Mouse (Mus musculus) bone marrow, adult 2 months (tissue): Measurements from ENCODE around the gene Rab5if. TPM values are rescaled to one million over a fixed set of nuclear protein-coding genes. Genes with fewer than 3 reads are reported as not detected.
A peak's percentile ranks its signal among the peaks of the same experiment; 100 is the strongest.

Experiments
- H3K27ac ChIP-seq: fragments of 200-500 bp; 2 replicates; pipeline ENCODE4 v1.5.1; 2012; ENCODE audit warnings: low read depth, mild to moderate bottlenecking, control low read depth, inconsistent platforms, low read length; ENCODE audit not compliant: control insufficient read depth, poor library complexity, insufficient read depth
- H3K4me1 ChIP-seq: fragments of 200-500 bp; 2 replicates; pipeline ENCODE4 v1.6.1; 2011; ENCODE audit warnings: low read length; ENCODE audit not compliant: control insufficient read depth, insufficient read depth
- H3K4me3 ChIP-seq: fragments of 200-500 bp; replicated peaks from 2 replicates; pipeline ENCODE3; 2011; ENCODE audit warnings: mild to moderate bottlenecking, low read depth, low read length, control low read depth; ENCODE audit not compliant: control insufficient read depth
- CTCF ChIP-seq: fragments of 200-500 bp; IDR thresholded peaks from 2 replicates; pipeline ENCODE4 v1.5.1; 2011; ENCODE audit warnings: low read length, control low read depth; ENCODE audit not compliant: control insufficient read depth, insufficient read depth
- POLR2A ChIP-seq: fragments of 200-500 bp; IDR thresholded peaks from 2 replicates; pipeline ENCODE4 v1.6.1; 2011; ENCODE audit warnings: low read depth, mild to moderate bottlenecking, control low read depth, low read length, borderline replicate concordance; ENCODE audit not compliant: control insufficient read depth
- WGBS: fragments of 180-500 bp; shearing (Covaris S2); methylation state at CpG from one replicate; pipeline ENCODE4 v1.1.7; 2018; 5-methylcytosine and 5-hydroxymethylcytosine counted together
- polyA plus RNA-seq: library from polyadenylated mRNA; stranded (reverse); fragments of >200 nt; gene quantifications from 2 replicates; pipeline ENCODE4 v1.2.4, GENCODE M21; 2011; ENCODE audit warnings: low replicate concordance; ENCODE audit not compliant: missing spikeins, insufficient read depth, insufficient read length

Rab5if gene
- polyA plus RNA-seq, 1 experiment = 82.3 TPM

DNA sequence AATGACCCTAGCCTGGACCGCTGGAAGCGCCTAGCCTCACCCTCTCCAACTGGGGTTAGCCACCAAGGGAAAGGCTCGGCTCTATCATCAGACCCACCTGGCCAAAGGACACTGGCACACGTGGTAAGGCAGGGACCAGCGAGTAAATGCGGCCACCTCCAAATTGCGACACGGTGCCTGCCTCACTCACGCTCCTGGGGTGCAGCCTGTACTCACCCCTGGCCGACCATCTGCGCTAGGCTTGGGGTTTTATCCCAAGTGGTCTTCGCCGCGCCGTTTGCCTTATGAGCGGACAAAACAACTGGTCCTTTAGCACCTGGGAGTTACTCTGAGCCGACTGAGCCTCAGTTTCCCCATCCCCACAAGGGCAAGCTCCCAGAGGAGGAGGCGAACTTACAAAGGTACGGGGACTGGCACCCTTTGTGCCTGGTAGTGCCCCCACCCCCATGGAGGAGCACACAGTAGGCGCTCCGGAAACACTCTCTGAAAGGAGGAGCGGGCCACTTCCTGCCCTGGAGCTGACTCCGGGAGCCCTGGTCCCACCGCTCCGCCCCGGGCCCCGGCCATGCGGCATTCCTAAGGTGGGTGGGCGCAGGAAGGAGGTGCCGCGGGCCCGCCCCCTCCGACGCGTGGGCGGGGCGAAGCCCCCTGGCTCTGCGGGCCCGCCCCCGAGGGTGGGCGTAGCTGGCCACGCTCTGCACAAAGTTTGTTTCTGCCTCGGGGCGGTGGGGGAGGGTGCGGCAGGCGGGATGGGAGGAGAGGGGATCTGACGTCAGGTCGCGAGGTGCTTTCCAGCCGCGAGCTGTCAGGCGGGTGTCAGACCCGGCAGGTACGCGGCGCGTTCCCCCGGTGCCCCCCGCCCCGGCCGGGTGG lies 23.4 kb upstream of the Rab5if start, which contains the start of gene Tgif2:
Gene Tgif2, plus strand, starts transcription at position 689 of the 873 bp plus-strand sequence.
- Histone ChIP-seq H3K27ac (peak within 1 kb of the TSS; percentile 6), H3K4me3 (peak within 1 kb of the TSS; percentile 51), H3K4me1 (no peaks in the 10 kb centered on the region; the same call in 1 of the 2 replicates)
- TF ChIP-seq CTCF (no peak), POLR2A (no peak)
- WGBS = 12% methylated on average over 61 of the region's 61 CpGs

DNA sequence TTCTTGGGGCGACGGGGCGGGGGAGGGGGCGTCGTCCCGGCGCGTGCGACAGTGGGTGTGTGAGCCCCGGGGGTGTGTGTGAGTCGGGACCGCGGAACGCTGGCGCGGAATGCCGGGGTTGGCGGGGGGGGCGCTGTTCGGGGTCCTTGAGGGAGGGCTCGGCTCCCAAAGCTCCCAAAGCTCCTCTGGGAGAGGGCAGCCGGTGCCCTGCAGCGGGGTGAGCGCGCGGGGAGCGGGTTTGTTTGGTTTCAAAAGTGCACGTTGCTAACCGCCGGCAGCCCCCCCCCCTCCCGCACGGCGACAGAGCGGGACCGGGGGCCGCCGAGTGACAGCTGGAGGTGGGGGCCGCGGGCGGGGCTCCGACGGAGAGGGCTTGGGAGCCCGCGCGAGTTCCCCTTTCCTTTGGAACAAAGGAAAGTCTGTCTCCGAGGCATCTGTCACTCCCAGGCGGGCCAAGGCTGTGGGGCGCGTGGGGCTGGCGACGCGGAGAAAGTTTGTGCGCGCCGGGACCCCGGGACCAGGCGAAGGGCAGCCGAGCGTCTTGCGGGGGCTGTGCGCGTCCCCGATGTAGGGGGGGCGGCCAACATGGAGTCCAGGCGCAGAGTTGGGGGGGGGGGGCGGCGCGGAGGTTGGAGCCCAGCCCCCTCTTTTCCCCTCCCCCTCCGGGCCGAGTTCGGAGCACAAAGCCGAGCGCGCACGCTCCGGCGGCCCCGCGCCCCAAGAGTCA lies 22.5 kb upstream of the Rab5if start:
- TF ChIP-seq POLR2A = no peak
- no peak for TF ChIP-seq CTCF
- Histone ChIP-seq H3K4me1 (no peaks in the 10 kb centered on the region; the same call in 1 of the 2 replicates), H3K4me3 (peak overlapping the region; percentile 51), H3K27ac (no peak overlapping the region; the same call in 1 of the 2 replicates)
- under 1% methylated on average over 72 of the region's 79 CpGs for WGBS

DNA sequence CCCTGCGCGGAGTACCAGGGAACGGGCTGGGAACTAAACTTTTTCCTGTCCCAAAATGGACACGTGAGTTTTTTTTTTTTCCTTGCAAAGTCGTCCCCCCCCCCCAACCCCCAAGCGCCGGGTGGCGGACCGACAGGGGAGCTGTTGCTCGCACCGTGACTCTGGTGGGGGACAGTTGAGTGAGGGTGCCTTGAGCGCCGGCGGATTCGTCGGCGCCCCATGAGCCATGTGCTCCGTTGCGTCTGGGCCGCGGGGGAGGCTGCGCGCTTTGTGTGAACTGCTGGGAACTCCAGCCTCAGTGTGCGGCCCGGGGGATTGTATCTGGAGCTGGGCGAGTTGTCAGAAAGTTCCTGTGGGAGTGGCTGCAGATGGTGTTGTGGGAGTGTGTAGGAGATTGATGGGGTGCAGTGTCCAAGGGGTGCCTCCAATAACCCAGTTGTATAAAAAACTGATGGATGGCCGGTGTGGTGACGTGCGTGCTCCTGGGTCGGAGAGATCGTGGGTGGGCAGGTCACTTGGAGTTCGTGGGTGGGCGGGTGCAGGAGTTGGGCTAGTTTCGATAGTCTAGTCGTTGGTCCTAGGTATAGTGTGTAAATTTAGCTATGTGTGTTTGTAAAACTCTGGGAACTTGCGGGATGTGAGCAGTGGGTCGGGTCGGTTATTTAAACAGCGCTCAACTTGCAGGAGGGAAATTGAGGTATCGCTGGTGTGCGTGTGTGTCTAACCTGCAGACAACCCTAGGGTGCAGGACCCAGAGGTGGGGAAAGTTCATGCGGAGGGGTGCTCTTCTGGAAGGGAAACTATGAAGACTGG lies 21.7 kb upstream of the Rab5if start:
- 2% methylated on average over 42 of the region's 42 CpGs for WGBS
- Histone ChIP-seq H3K4me1 (no peaks in the 10 kb centered on the region; the same call in 1 of the 2 replicates), H3K27ac (no peak overlapping the region), H3K4me3 (peak overlapping the region; percentile 46)
- TF ChIP-seq CTCF (no peak), POLR2A (no peak)

DNA sequence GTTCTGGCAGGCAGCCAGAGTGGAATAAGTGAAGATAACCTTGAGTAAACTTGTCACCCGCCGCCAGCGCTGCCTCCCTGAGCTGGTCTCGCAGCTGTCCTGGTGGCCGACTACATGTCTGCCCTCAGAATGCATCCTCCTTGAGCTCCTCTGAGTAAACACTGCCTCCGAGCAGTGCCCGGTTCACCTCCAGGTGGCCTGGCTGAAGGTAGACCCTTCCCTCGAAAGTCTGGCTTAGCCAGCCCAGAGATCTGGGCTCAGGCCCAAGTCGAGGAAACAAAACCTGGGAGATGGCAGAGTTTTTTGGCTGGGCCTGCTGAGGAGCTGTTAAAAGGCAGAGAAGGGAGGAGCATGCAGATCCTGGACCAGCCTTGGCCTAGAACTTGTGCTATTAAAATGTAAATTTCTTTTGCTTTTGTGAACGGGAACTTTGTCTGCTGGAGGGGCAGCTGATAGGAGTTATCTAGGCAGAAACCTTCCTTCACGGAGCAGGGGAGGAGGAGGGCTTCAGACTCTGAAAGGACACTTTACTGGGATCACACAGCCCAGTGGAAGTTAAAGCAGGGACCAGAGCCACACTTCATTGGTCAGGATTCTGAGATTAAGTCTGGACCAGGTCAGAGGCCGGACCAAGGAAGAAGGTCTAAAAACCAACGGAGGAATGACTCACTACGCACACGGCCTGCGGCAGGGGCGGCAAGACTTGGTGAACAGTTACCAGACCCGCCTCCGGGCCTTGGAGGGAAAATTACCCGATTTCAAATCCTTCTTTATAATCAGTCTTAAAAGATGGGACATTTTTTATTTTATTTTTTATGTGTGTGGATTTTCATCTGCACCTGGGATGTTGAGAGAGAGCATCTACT lies 20.9 kb upstream of the Rab5if start:
- Histone ChIP-seq H3K4me1 (no peaks in the 10 kb centered on the region; the same call in 1 of the 2 replicates), H3K27ac (no peak overlapping the region), H3K4me3 (peak overlapping the region; percentile 46)
- WGBS = 34% methylated on average over 20 of the region's 20 CpGs
- no peak for TF ChIP-seq POLR2A
- TF ChIP-seq CTCF = no peak

DNA sequence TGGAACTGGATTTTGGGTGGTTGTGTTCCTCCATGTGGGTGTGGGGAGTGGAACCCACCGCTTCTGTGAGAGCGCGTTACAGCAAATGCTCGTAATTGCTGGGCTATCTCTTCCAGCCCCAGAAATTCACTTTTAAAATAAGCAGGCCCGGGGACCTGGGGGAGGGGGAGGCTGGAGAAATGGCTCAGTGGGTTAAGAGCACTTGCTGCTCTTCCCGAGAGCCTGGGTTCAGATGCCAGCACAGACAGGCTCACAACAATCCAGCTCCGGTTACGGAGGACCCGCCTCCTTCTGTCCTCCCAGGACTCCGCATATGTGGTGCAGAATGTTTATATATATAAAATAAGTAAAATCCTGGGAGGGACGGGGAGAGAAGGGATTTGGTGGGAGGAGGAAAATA lies 20.2 kb upstream of the Rab5if start:
- H3K27ac ChIP-seq = no peak overlapping the region
- TF ChIP-seq POLR2A (no peak), CTCF (no peak)
- H3K4me1 ChIP-seq = no peaks in the 10 kb centered on the region; the same call in 1 of the 2 replicates
- 85% methylated on average over 11 of the region's 11 CpGs for WGBS
- no peak overlapping the region for H3K4me3 ChIP-seq

DNA sequence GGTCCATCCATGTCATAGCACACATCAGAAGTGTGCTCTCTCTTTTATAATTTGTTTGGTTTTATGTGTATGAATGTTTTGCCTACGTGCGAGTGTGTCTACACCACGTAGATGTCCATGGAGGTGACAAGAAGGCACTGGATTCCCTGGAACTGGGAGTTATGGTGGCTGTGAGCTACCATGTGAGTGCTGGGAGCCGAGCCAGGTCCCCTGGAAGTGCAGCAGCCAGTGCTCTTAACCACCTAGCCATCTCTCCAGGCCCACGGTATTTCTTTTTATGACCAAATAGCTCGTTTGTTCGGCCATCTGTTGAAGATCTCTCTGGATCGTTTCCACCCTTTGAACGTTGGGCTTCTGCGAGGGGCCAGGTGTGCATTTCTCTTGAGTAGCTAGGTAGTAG lies 19.6 kb upstream of the Rab5if start:
- no peak overlapping the region for H3K27ac ChIP-seq
- no peaks in the 10 kb centered on the region; the same call in 1 of the 2 replicates for H3K4me1 ChIP-seq
- TF ChIP-seq CTCF = no peak
- TF ChIP-seq POLR2A = no peak
- no peak overlapping the region for H3K4me3 ChIP-seq
- WGBS = 80% methylated on average over 10 of the region's 10 CpGs

DNA sequence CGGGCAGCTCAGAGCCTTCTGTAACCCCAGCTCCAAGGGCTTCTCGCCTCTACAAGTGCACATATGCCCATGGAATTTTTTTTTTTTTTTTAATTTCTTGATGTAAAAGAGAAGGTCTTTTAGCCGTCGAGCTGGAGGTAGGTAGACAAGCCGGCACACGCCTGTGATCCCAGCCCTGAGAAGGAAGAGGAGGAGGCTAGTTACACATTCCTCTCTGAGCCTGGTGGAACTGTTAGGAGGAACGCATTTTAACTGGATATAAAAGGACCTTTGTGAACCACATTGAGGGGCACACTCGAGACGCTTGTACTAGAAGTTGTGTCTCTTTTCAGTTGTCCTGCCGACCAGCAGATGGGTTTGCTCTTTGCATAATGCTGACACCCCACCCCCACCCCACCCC lies 18.2 kb upstream of the Rab5if start:
- H3K4me1 ChIP-seq = no peaks in the 10 kb centered on the region; the same call in 1 of the 2 replicates
- no peak for TF ChIP-seq CTCF
- H3K4me3 ChIP-seq = no peak overlapping the region
- 89% methylated on average over 10 of the region's 10 CpGs for WGBS
- H3K27ac ChIP-seq = no peak overlapping the region
